Mouse (Mus musculus): ENCODE measurements around the gene Pknox2. TPM values are rescaled to one million over a fixed set of nuclear protein-coding genes. Genes with fewer than 3 reads are reported as not detected.

Gene Pknox2
- polyA plus RNA-seq, 1 experiment from 2014 or later = 35.3 TPM

DNA sequence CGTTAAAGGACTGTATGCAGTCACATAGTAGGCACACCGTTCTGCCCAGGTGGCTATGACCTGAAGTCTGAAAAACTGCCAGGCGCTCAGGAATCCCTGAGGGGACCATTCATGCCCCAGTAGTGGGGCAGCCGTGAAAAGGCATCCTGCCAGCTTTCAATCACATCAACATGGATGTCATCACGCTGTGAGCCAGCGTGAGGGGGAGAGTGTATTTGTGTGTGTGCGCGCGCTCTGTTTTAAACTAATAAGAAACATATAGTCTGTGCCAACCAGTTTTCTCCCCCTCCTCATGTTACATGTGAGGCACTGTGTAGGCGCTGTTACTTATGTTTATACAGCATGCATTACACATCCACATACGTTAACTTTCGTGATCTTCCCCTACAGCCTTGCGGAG lies 10.9 kb downstream of the Pknox2 start:
- Histone ChIP-seq H3K4me3 (no peak overlapping the region), H3K36me3 (replicated peaks) (peaks cover 36% of the 10 kb centered on the region), H3K27ac (peak overlapping the region; percentile 27; the same call in 1 of the 2 replicates), H3K4me1 (peaks cover 67% of the 10 kb centered on the region), H3K9me3 (peaks cover 2% of the 10 kb centered on the region; the same call in 1 of the 2 replicates), H3K27me3 (ENCODE audit: poor library complexity, severe bottlenecking) (no peaks in the 10 kb centered on the region)
- WGBS = 91% methylated on average over 13 of the region's 13 CpGs
- DNase-seq (ENCODE audit: extremely low spot score, low spot score) = no peak

DNA sequence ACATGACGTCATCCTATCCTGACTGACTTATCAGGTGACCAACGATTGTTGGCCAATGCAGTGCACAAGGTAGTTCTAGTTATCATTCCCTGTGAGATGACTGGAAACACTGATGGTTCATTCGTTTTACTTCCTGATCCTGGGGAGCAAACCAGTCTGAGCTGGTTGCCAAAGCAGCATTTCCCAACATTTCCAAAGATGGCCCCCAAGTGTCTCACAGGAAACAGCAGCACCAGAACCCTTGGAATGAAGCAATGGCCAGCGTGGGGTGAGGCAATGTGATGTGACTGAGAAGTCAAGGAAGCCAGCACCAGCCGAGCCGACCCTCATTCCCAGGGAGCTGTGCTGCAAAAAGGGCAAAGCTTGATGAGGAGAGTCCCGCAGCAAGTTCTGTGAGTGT lies 13.7 kb downstream of the Pknox2 start:
- no peak for DNase-seq (ENCODE audit: extremely low spot score, low spot score)
- H3K9me3 ChIP-seq = peaks cover 6% of the 10 kb centered on the region; the same call in 1 of the 2 replicates
- peaks cover 46% of the 10 kb centered on the region for H3K36me3 ChIP-seq (replicated peaks)
- H3K27me3 ChIP-seq (ENCODE audit: poor library complexity, severe bottlenecking) = no peaks in the 10 kb centered on the region
- peaks cover 38% of the 10 kb centered on the region for H3K4me1 ChIP-seq
- H3K27ac ChIP-seq = no peak overlapping the region
- no peak overlapping the region for H3K4me3 ChIP-seq
- WGBS = 91% methylated on average over 7 of the region's 7 CpGs

DNA sequence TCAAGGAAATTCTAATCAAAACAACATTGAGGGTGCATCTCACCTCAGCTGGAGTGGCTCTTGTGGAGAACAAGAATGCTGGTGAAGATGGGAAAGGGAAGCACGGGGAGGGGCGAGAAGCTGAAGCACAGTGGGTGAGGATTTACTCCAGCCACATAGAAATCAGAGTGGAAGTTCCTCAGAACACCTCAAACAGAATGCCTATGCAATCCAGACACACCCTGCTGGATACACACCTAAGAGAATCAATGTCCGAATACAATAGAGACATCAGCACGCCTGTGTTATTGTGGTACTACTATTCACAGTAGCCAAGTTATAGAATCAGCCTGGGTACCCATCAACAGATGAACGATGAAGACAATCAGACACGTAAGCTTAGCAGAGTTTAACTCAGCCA lies 18.2 kb downstream of the Pknox2 start:
- Histone ChIP-seq H3K36me3 (replicated peaks) (peaks cover 31% of the 10 kb centered on the region), H3K4me1 (peaks cover 31% of the 10 kb centered on the region), H3K27me3 (ENCODE audit: poor library complexity, severe bottlenecking) (peaks cover 14% of the 10 kb centered on the region), H3K27ac (no peak overlapping the region), H3K9me3 (peaks cover 6% of the 10 kb centered on the region; the same call in 1 of the 2 replicates), H3K4me3 (no peak overlapping the region)
- WGBS = 91% methylated on average over 6 of the region's 6 CpGs
- no peak for DNase-seq (ENCODE audit: extremely low spot score, low spot score)

DNA sequence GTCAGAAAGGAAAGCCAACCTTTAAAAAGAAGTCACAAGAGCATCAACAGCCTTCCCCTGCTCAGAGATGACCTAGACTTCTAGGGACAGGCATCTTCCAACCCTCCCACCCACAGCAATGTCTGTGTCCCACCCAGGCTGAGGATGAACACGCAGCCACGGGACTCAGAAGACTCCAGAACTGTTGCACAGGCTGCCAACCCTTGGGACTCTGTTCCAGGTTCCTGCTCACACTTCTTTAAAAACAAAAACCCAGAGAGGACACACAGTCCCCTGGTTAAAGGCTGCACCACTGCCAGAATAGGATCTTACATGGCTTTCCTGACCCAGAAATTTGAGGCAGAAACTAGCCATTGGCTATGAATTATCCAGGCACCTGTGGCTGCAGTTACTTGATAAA lies 21.0 kb downstream of the Pknox2 start:
- Histone ChIP-seq H3K27me3 (ENCODE audit: poor library complexity, severe bottlenecking) (peaks cover 29% of the 10 kb centered on the region), H3K9me3 (peaks cover 3% of the 10 kb centered on the region; the same call in 1 of the 2 replicates), H3K4me1 (peaks cover 44% of the 10 kb centered on the region), H3K27ac (no peak overlapping the region), H3K4me3 (no peak overlapping the region), H3K36me3 (replicated peaks) (peaks cover 21% of the 10 kb centered on the region)
- DNase-seq (ENCODE audit: extremely low spot score, low spot score) = no peak
- WGBS = 92% methylated on average over 2 of the region's 2 CpGs

DNA sequence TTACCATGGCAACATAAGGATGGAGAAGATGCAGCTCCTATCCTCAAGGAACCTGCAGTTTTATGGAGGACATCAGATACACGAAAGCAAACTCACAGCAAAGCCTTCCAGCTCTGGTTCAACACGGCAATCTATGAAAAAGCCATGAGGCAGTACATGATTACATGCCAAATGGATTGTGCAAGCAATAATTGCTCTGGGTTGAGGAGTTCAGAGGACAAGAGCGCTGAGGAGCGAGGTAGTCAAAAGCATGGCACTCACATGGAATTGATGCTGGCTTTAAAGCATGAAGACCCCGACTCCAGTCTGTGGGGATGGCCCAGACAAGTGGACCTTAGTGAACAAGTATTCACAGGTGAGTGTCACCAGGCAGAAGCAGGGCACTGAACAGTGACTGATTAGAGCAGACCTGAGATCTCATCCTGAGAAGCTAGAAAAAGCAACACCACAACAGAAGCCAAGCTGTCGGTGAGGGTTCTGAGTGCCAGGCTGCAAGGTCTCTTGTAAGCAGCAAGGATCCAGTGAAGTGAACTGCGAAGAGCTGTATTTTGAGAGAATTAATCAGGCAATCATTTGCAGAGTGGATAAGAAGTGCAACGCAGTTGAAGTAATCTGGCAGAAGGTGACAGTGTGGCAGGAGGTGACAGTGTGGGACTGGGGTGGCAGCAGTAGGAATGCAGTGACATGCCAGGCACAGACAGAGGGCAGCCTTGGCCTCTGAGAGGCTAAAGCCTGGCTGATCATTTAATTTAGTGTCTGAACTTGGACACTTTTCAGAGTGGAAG lies 22.3 kb downstream of the Pknox2 start:
- no peak for DNase-seq (ENCODE audit: extremely low spot score, low spot score)
- Histone ChIP-seq H3K4me1 (peaks cover 56% of the 10 kb centered on the region), H3K36me3 (replicated peaks) (peaks cover 22% of the 10 kb centered on the region), H3K4me3 (no peak overlapping the region), H3K9me3 (no peaks in the 10 kb centered on the region), H3K27ac (no peak overlapping the region), H3K27me3 (ENCODE audit: poor library complexity, severe bottlenecking) (peaks cover 41% of the 10 kb centered on the region)
- WGBS = 86% methylated on average over 8 of the region's 8 CpGs

DNA sequence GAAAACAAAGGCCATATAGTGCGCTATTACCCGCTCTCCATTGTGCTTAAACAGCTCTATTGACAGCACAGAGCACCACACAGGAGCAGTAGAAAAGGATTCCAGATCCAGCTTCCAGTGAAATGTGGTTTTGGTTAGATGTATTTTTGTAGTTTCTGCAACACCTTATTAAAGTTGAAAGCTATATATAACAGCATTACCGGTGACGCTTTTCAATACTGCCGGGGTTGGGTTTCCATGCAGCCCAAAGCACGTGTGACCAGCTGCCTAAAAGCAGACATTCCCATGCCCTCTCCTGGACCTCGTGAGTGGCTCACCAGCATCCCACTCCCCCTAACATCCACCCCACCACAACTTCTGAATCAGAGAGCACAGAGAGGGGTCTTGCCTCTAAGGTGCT lies 23.8 kb downstream of the Pknox2 start:
- Histone ChIP-seq H3K27ac (no peak overlapping the region), H3K27me3 (ENCODE audit: poor library complexity, severe bottlenecking) (peaks cover 54% of the 10 kb centered on the region), H3K4me3 (no peak overlapping the region), H3K36me3 (replicated peaks) (peaks cover 36% of the 10 kb centered on the region), H3K9me3 (no peaks in the 10 kb centered on the region), H3K4me1 (peaks cover 56% of the 10 kb centered on the region)
- DNase-seq (ENCODE audit: extremely low spot score, low spot score) = no peak
- whole genome bisulfite sequencing = 79% methylated on average over 7 of the region's 7 CpGs

DNA sequence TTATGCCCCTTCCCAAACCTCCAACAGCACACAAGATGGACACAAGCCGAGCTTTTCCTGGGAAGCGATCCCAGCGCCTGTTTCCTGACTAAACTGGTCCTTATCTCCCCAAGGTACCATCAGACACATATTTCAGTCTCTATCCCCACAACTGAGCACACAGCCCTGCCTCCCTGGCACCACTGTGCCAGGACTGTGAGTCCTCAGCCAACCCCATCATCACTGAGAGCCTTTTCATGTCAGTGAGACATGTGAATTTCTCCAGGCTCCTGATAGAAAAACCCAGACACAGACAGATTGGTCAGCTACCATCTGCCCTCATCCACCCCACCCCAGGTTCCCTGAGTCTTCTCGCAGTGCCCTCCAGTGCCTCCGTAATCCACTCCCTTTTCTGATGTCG lies 24.2 kb downstream of the Pknox2 start:
- peaks cover 41% of the 10 kb centered on the region for H3K36me3 ChIP-seq (replicated peaks)
- no peaks in the 10 kb centered on the region for H3K9me3 ChIP-seq
- peaks cover 54% of the 10 kb centered on the region for H3K27me3 ChIP-seq (ENCODE audit: poor library complexity, severe bottlenecking)
- WGBS = 84% methylated on average over 6 of the region's 6 CpGs
- peak overlapping the region; percentile 44; the same call in 1 of the 2 replicates for H3K27ac ChIP-seq
- no peak overlapping the region for H3K4me3 ChIP-seq
- no peak for DNase-seq (ENCODE audit: extremely low spot score, low spot score)
- H3K4me1 ChIP-seq = peaks cover 56% of the 10 kb centered on the region

DNA sequence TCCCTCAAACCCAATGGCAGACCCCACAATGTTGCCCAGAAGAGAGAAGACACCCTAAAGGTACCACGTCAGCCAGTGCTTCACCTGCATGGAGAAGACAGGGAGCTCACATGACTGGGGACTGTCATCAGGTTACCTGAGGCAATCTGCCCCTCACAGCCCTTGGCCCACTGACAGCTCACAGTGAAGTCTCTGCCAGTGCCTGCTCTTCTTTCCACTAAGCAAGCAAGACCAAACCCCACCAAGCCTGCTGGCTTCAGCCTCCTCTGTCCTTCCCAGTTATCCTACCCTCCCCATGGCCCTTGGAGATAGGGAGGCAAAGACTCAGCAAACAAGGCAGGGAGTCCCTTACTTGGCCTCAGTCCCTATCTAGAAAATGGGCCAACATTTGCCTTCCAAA lies 24.8 kb downstream of the Pknox2 start:
- peaks cover 46% of the 10 kb centered on the region for H3K36me3 ChIP-seq (replicated peaks)
- H3K27ac ChIP-seq = peak overlapping the region; percentile 37; the same call in 1 of the 2 replicates
- H3K4me1 ChIP-seq = peaks cover 59% of the 10 kb centered on the region
- no peak overlapping the region for H3K4me3 ChIP-seq
- H3K27me3 ChIP-seq (ENCODE audit: poor library complexity, severe bottlenecking) = peaks cover 60% of the 10 kb centered on the region
- no peaks in the 10 kb centered on the region for H3K9me3 ChIP-seq
- DNase-seq (ENCODE audit: extremely low spot score, low spot score) = no peak
- 46% methylated on average over 1 of the region's 1 CpGs for WGBS

DNA sequence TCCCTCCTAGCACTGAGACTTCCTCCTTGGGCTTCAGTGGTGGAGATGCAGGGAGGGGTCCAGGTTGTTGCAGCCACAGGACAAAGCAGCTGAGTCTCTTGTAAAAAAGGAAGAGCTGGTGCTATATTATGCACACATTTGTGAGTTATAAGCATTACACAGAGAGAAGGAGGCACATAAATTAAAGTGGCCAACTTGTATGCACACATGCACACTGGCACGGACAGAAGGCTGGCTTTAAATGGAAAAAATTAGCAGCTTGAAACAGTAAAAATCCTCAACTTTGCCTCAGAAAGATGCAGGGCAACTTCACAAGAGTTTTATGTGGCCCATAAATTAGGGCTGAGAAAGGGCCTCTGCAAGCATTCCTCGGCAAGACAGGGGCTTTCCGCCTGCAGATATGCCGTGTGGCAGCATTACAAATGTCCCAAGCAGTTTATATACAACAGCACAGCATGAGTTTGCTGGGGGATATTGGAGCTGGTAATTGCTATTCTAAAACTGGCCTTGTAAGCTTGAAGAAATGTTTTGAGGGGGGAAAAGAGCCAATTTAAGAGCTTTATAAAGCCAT lies 25.4 kb downstream of the Pknox2 start:
- no peak overlapping the region for H3K4me3 ChIP-seq
- WGBS = 43% methylated on average over 4 of the region's 4 CpGs
- peaks cover 60% of the 10 kb centered on the region for H3K27me3 ChIP-seq (ENCODE audit: poor library complexity, severe bottlenecking)
- DNase-seq (ENCODE audit: extremely low spot score, low spot score) = no peak
- peaks cover 61% of the 10 kb centered on the region for H3K4me1 ChIP-seq
- peaks cover 47% of the 10 kb centered on the region for H3K36me3 ChIP-seq (replicated peaks)
- H3K27ac ChIP-seq = peak overlapping the region; percentile 44; the same call in 1 of the 2 replicates
- no peaks in the 10 kb centered on the region for H3K9me3 ChIP-seq

DNA sequence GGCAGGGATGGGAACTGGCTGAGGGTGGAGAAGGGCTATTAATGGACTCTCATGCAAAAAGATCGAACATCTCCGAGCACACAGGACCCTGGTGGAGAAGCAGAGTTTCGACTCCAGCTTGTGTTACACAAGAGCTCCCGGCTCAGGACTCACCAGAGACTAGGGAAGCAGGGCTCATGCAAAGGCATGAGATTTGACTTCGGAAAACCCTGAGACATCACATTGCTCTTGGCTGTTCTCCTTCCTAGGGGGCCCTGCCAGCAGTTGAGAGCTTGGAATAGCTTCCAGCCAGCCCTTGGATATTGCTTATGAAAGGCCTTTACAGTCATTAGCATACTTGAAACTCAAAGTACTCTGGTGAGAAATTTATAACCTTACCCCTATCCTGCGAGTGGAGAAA lies 26.4 kb downstream of the Pknox2 start:
- 87% methylated on average over 6 of the region's 6 CpGs for WGBS
- H3K27ac ChIP-seq = no peak overlapping the region
- H3K4me3 ChIP-seq = no peak overlapping the region
- peaks cover 66% of the 10 kb centered on the region for H3K4me1 ChIP-seq
- H3K36me3 ChIP-seq (replicated peaks) = peaks cover 47% of the 10 kb centered on the region
- no peaks in the 10 kb centered on the region for H3K9me3 ChIP-seq
- H3K27me3 ChIP-seq (ENCODE audit: poor library complexity, severe bottlenecking) = peaks cover 71% of the 10 kb centered on the region
- DNase-seq (ENCODE audit: extremely low spot score, low spot score) = no peak

DNA sequence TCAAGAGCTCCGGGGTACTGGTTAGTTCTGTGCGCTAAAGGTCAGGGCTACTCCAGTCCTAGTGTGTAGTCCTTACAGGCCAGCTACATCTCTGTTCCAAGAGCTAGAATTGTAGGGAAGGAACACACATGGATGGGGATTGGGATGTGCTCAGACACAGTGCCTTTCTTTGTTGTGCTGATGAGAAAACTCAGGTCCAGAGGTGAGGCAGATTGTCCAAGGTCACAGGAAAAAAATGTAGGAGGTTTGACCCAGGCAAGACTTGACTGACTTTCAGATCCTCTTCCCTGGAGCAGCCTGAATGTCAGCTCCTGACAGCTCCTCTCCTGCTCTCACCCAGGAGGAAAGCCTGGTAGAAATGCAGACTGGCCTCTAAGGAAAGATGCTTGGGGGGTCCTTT lies 29.7 kb downstream of the Pknox2 start:
- no peak overlapping the region for H3K27ac ChIP-seq
- DNase-seq (ENCODE audit: extremely low spot score, low spot score) = no peak
- H3K27me3 ChIP-seq (ENCODE audit: poor library complexity, severe bottlenecking) = peaks cover 49% of the 10 kb centered on the region
- H3K4me1 ChIP-seq = peaks cover 72% of the 10 kb centered on the region
- 97% methylated on average over 2 of the region's 2 CpGs for WGBS
- no peak overlapping the region for H3K4me3 ChIP-seq
- no peaks in the 10 kb centered on the region for H3K9me3 ChIP-seq
- H3K36me3 ChIP-seq (replicated peaks) = peaks cover 34% of the 10 kb centered on the region

DNA sequence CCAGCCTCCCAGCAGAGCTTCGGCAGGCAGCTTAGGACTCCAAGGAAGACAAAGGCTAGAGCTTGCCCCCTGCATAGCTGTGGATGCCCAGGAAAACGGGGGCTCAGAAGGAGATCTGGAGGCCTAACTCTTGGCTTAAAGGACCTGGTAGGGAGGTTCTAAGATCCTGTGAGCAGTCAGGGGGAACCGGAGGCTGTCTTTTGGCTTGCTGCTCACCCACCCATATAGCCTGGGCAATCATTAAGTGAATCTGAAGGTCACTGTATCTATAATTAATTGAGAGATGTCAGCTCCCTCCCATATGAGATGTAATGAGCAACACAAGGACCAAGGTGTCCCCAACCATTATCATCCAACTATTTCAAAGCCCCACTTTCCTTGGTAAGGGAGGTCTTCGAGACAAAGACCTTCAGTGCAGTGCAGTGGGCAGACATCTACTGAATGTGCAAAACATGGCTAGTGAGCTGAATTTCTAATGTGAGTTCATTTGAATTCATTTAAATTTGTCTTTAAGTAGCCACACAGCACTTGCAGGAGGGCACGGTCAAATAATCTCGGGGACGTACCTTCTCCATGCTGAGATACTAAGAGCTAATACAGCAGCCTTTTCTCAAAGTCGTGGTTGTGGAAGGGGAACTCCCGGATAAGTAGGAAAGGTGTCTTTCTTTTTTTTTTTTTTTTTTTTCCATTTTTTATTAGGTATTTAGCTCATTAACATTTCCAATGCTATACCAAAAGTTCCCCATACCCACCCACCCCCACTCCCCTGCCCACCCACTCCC lies 30.4 kb downstream of the Pknox2 start:
- peak overlapping the region; percentile 82 for H3K27ac ChIP-seq
- no peak for DNase-seq (ENCODE audit: extremely low spot score, low spot score)
- H3K36me3 ChIP-seq (replicated peaks) = peaks cover 35% of the 10 kb centered on the region
- no peaks in the 10 kb centered on the region for H3K9me3 ChIP-seq
- no peak overlapping the region for H3K4me3 ChIP-seq
- H3K4me1 ChIP-seq = peaks cover 67% of the 10 kb centered on the region
- H3K27me3 ChIP-seq (ENCODE audit: poor library complexity, severe bottlenecking) = peaks cover 47% of the 10 kb centered on the region
- WGBS = 70% methylated on average over 9 of the region's 9 CpGs

DNA sequence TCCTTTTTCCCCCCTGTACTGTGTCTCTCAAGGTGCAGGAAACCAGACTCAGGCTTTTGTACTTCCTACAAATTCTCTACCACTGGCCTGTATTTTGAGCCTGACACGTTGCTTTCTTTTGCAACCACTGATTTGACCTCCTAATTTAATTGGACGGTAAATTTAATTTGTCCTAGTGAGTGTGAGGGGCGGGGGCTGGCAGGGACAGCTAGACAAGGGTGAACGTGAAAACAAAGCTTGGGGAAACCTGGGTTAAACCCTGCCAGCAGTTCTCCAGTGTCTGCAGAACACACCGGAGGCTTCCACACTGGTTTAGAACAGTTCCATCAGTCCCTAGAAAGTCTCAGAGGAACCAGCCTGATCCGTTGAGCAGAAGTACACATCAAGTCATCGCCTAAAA lies 31.4 kb downstream of the Pknox2 start:
- H3K4me1 ChIP-seq = peaks cover 66% of the 10 kb centered on the region
- H3K27ac ChIP-seq = peak overlapping the region; percentile 82
- H3K27me3 ChIP-seq (ENCODE audit: poor library complexity, severe bottlenecking) = peaks cover 40% of the 10 kb centered on the region
- no peak overlapping the region for H3K4me3 ChIP-seq
- WGBS = 55% methylated on average over 7 of the region's 7 CpGs
- H3K36me3 ChIP-seq (replicated peaks) = peaks cover 38% of the 10 kb centered on the region
- no peaks in the 10 kb centered on the region for H3K9me3 ChIP-seq
- DNase-seq (ENCODE audit: extremely low spot score, low spot score) = no peak
